In the genomic region with DNA sequence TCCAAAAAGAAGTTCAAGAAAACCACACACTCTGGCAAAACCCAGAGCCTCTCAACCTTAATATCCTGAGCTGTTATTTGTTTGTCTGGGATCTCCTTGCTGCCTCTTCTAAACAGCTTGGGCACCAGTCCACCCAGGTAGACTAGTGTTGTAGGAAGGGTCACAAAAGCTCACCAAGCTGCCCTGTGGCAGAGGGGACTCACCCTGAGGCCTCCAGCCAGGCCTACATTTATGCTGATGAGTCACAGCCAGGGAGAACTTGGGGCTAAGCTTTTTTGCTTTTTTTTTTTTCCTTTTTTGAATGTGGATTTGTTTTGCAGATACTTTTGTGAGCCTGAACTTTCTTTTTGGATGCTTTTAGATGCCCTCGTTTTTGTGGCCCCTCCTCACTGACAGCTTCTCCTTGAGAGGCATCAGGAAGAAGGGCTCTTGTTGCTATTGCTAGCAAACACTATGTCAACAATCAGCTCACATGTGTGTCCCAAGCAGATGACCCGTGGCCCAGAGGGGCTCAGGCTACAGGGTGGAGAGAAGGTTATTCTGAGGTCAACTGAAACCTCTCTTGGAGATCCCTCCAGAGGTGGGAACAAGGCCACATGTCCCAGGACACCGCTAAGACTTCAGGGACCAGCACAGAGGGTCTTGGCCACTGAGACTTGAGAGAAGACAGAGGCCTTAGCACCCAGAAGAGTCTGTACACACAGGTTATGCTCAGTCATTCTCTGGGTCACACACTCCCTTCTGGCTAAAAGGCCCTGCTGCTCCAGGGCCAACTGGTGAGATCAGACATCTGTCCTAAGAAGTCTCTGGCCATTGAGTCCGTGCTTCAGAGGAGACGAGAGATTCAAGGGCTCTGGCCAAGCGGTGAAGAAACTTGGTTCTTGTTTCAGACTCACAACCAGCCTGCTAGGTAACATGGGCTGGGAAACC, we compare ENCODE assay signal across 15 mouse cellular contexts. TPM values are rescaled to one million over a fixed set of nuclear protein-coding genes. Genes with fewer than 3 reads are reported as not detected.
A peak's percentile ranks its signal among the peaks of the same experiment; 100 is the strongest.
DNase-seq lines count a peak whose midpoint lies in the region; ATAC-seq lines count a peak whose summit lies in the region.
"Had no signal": no experiment of that assay in that cellular context is flagged by ENCODE, and none has a peak within 500 bp of the region (broad histone marks: within the 10 kb centered on the region; RNA-seq: fewer than 3 reads in every experiment).

No protein-coding gene starts in this region.

- intact Hi-C loops in heart, postnatal 14 days (cut with DNase I), result no loop called here

- H3K36me3 ChIP-seq in limb, embryonic 13.5 days, result no peaks in the 10 kb centered on the region
- H3K36me3 ChIP-seq in limb, embryonic 10.5 days, result no peaks in the 10 kb centered on the region

- H3K27ac ChIP-seq in limb, embryonic 13.5 days, result peak overlapping the region; percentile 49; the same call in 1 of the 2 replicates
- no peak overlapping the region for H3K27ac ChIP-seq in limb, embryonic 10.5 days
- H3K27ac ChIP-seq in brown adipose tissue, adult 24 weeks (replicated peaks; ENCODE audit: low read depth, low read length), result peak overlapping the region; percentile 49; the same call in 1 of the 2 replicates
- H3K27ac ChIP-seq: macrophage had no signal

- H3K27me3 ChIP-seq in limb, embryonic 13.5 days, result no peaks in the 10 kb centered on the region
- no peaks in the 10 kb centered on the region for H3K27me3 ChIP-seq in limb, embryonic 10.5 days (ENCODE audit: low read depth, poor library complexity, severe bottlenecking)

- peak; percentile 25 to 42 for DNase-seq in adrenal gland, postnatal 36 days
- DNase-seq in adrenal gland, adult 8-10 months, result no peak
- no peak for DNase-seq in limb, embryonic 10.5 days (ENCODE audit: low spot score)
- peak; percentile 50 to 60 for DNase-seq in heart, postnatal 14 days
- DNase-seq in right cerebral cortex, postnatal 25 days, result no peak
- DNase-seq: kidney, postnatal 25 days; layer of hippocampus, postnatal 36 days; spleen, adult 18-20 months had no signal

- H3K9ac ChIP-seq in limb, embryonic 13.5 days, result no peak overlapping the region

- H3K4me3 ChIP-seq in limb, embryonic 13.5 days, result no peak overlapping the region
- no peak overlapping the region for H3K4me3 ChIP-seq in limb, embryonic 10.5 days
- H3K4me3 ChIP-seq in brown adipose tissue, adult 24 weeks (ENCODE audit: insufficient read depth, low read depth, low read length), result no peak overlapping the region

- no peaks in the 10 kb centered on the region for H3K9me3 ChIP-seq in limb, embryonic 13.5 days
- H3K9me3 ChIP-seq in limb, embryonic 10.5 days (replicated peaks), result no peaks in the 10 kb centered on the region

- H3K4me1 ChIP-seq in limb, embryonic 13.5 days, result peaks cover 35% of the 10 kb centered on the region
- peaks cover 13% of the 10 kb centered on the region for H3K4me1 ChIP-seq in limb, embryonic 10.5 days
- H3K4me1 ChIP-seq in brown adipose tissue, adult 24 weeks (ENCODE audit: control insufficient read depth, insufficient read depth, insufficient read length, low read length), result no peaks in the 10 kb centered on the region

- no peak for ATAC-seq in limb, embryonic 13.5 days (ENCODE audit: low FRiP score, low read depth)
- no peak for ATAC-seq in frontal cortex, adult (ENCODE audit: low TSS enrichment)

- 69% methylated on average over 6 of the region's 6 CpGs for WGBS in limb, embryonic 13.5 days
- 64% methylated on average over 6 of the region's 6 CpGs for WGBS in limb, embryonic 10.5 days

- H3K4me2 ChIP-seq in limb, embryonic 13.5 days (replicated peaks), result no peak overlapping the region

RNA-seq across cellular contexts. Expression of gene Itga11, which starts 50.3 kb away (rescaled TPM):
- total RNA-seq in adrenal gland, postnatal 36 days (2021), result 1 to 10 TPM; 1.8 to 2.2 TPM
- total RNA-seq in adrenal gland, adult 8-10 months (2022), result 1 to 10 TPM; 2.1 to 3.3 (median 2.3) TPM
- 8.0 and 8.2 TPM in 2 replicates for polyA plus RNA-seq in limb, embryonic 13.5 days (2015; fragmentation: Nextera tagmentation; extraction: Ambion mirVana)
- 0.45 and 2.2 TPM in 2 replicates for polyA plus RNA-seq in limb, embryonic 10.5 days (2016; fragmentation: Nextera tagmentation; extraction: Ambion mirVana)
- 1.3 and 2.0 TPM in 2 replicates for polyA plus RNA-seq in brown adipose tissue, adult 24 weeks (2012; ENCODE audit: insufficient read depth, insufficient read length, missing spikeins)
- total RNA-seq in heart, postnatal 14 days (2021), result 1 to 10 TPM; 1.6 to 2.1 TPM
- total RNA-seq: common myeloid progenitor, adult 5-6 weeks; MEL; monocyte, adult 5-6 weeks had no signal
- polyA plus RNA-seq: macrophage had no signal

Comparison
In these comparisons a context has a peak if more than half of its experiments do, and no peak if none do; other contexts are left out.
1. DNase-seq: peak in adrenal gland, postnatal 36 days (2 of 2) and heart, postnatal 14 days (2 of 2); none in adrenal gland, adult 8-10 months (single experiment), limb, embryonic 10.5 days (single experiment) and right cerebral cortex, postnatal 25 days (single experiment).